Mouse (Mus musculus): ENCODE results near the gene Pik3r2. TPM values are rescaled to one million over a fixed set of nuclear protein-coding genes. Genes with fewer than 3 reads are reported as not detected.

Gene Pik3r2
- total and polyA plus RNA-seq, 3 experiments, result 23.7 to 37.8 TPM; not detected in 1

GRCm38 (mm10) chr8:70737705-70738104 lies 38.8 kb downstream of the Pik3r2 start:
- H3K79me2 ChIP-seq (ENCODE audit: control insufficient read depth, insufficient read depth, low read length, poor library complexity), result no peaks in the 10 kb centered on the region
- no peaks in the 10 kb centered on the region for H3K36me3 ChIP-seq (ENCODE audit: control insufficient read depth in 1 of 2, insufficient read depth in 2 of 2, low read length in 2 of 2)
- no peak for DNase-seq (ENCODE audit: low read depth, low spot score)
- no peaks in the 10 kb centered on the region for H3K4me1 ChIP-seq (ENCODE audit: control insufficient read depth in 1 of 2, insufficient read depth in 2 of 2, low read length in 2 of 2)
- no peak overlapping the region for H3K27ac ChIP-seq (ENCODE audit: control insufficient read depth, low read depth, low read length)
- H3K27me3 ChIP-seq (ENCODE audit: control insufficient read depth in 1 of 2, insufficient read depth in 2 of 2, low read length in 2 of 2), result peaks cover 0 to 3% of the 10 kb centered on the region in 2 experiments; a peak in 3 of 4 replicates
- no peaks in the 10 kb centered on the region for H3K9me3 ChIP-seq (replicated peaks; ENCODE audit: insufficient read depth, low read length)
- no peak overlapping the region for H3K9ac ChIP-seq (ENCODE audit: control insufficient read depth, low read depth, low read length, poor library complexity, severe bottlenecking)
- TF ChIP-seq MAZ (IDR thresholded peaks at IDR 0.05; ENCODE audit: low read depth, low read length) (no peak), MAX (IDR thresholded peaks at IDR 0.05; ENCODE audit: low read length) (no peak), ZKSCAN1 (IDR thresholded peaks at IDR 0.05; ENCODE audit: low read depth, low read length) (no peak), GATA1 (IDR thresholded peaks at IDR 0.05; ENCODE audit: low read depth, low read length) (no peak)
- no peak overlapping the region for H3K4me3 ChIP-seq (ENCODE audit: control insufficient read depth in 1 of 2, insufficient read depth in 1 of 2, low read depth in 2 of 2, low read length in 2 of 2)

GRCm38 (mm10) chr8:70730956-70731355 lies 45.6 kb downstream of the Pik3r2 start:
- H3K27ac ChIP-seq (ENCODE audit: control insufficient read depth, low read depth, low read length), result no peak overlapping the region
- peak; percentile 17 for DNase-seq (ENCODE audit: low read depth, low spot score)
- H3K9ac ChIP-seq (ENCODE audit: control insufficient read depth, low read depth, low read length, poor library complexity, severe bottlenecking), result no peak overlapping the region
- H3K36me3 ChIP-seq (ENCODE audit: control insufficient read depth in 1 of 2, insufficient read depth in 2 of 2, low read length in 2 of 2), result no peaks in the 10 kb centered on the region
- H3K4me3 ChIP-seq (ENCODE audit: control insufficient read depth in 1 of 2, insufficient read depth in 1 of 2, low read depth in 2 of 2, low read length in 2 of 2), result no peak overlapping the region
- peaks cover 0 to 5% of the 10 kb centered on the region in 2 experiments; a peak in 2 of 4 replicates for H3K4me1 ChIP-seq (ENCODE audit: control insufficient read depth in 1 of 2, insufficient read depth in 2 of 2, low read length in 2 of 2)
- TF ChIP-seq POLR2A (IDR thresholded peaks at IDR 0.05; ENCODE audit: control insufficient read depth in 1 of 2, insufficient read depth in 1 of 2, low read depth in 1 of 2, low read length in 2 of 2, poor library complexity in 1 of 2), result no peak
- no peak for TF ChIP-seq MYB (IDR thresholded peaks at IDR 0.05; ENCODE audit: low read depth, low read length)
- TF ChIP-seq MXI1 (IDR thresholded peaks at IDR 0.05; ENCODE audit: low read depth, low read length), result no peak
- no peak for TF ChIP-seq SMC3 (IDR thresholded peaks at IDR 0.05; ENCODE audit: low read depth, low read length)
- no peak for TF ChIP-seq POLR2AphosphoS2 (IDR thresholded peaks at IDR 0.05; ENCODE audit: low read length)
- TF ChIP-seq TCF12 (IDR thresholded peaks at IDR 0.05; ENCODE audit: low read depth, low read length), result no peak
- no peak for TF ChIP-seq GABPA (IDR thresholded peaks at IDR 0.05; ENCODE audit: low read depth, low read length)
- no peak for TF ChIP-seq CTCF (IDR thresholded peaks at IDR 0.05 in 2 of 3, conservative IDR thresholded peaks at IDR 0.05 in 1 of 3; ENCODE audit: control insufficient read depth in 1 of 3, insufficient read depth in 1 of 3, low read depth in 2 of 3, low read length in 3 of 3, poor library complexity in 1 of 3, severe bottlenecking in 1 of 3)
- TF ChIP-seq RCOR1 (IDR thresholded peaks at IDR 0.05; ENCODE audit: low read depth, low read length), result no peak
- no peak for TF ChIP-seq EP300 (IDR thresholded peaks at IDR 0.05; ENCODE audit: low read depth in 1 of 2, low read length in 2 of 2)
- TF ChIP-seq MAX (IDR thresholded peaks at IDR 0.05; ENCODE audit: low read length), result no peak
- no peak for TF ChIP-seq ELF1 (IDR thresholded peaks at IDR 0.05; ENCODE audit: low read depth, low read length)
- TF ChIP-seq GATA1 (IDR thresholded peaks at IDR 0.05; ENCODE audit: low read depth, low read length), result no peak
- no peak for TF ChIP-seq ETS1 (IDR thresholded peaks at IDR 0.05; ENCODE audit: low read depth, low read length)
- no peak for TF ChIP-seq NRF1 (IDR thresholded peaks at IDR 0.05; ENCODE audit: insufficient read depth, low read depth, low read length, poor library complexity, severe bottlenecking)
- TF ChIP-seq CHD2 (IDR thresholded peaks at IDR 0.05; ENCODE audit: low read length), result no peak
- no peak for TF ChIP-seq CHD1 (IDR thresholded peaks at IDR 0.05; ENCODE audit: low read depth, low read length)
- no peaks in the 10 kb centered on the region for H3K79me2 ChIP-seq (ENCODE audit: control insufficient read depth, insufficient read depth, low read length, poor library complexity)
- H3K9me3 ChIP-seq (replicated peaks; ENCODE audit: insufficient read depth, low read length), result no peaks in the 10 kb centered on the region
- H3K27me3 ChIP-seq (ENCODE audit: control insufficient read depth in 1 of 2, insufficient read depth in 2 of 2, low read length in 2 of 2), result peaks cover 0 to 2% of the 10 kb centered on the region in 2 experiments; a peak in 2 of 4 replicates
